Mouse (Mus musculus) ES-Bruce4 (cell line): ENCODE measurements at regions not wholly inside any gene's neighbourhood (a gene's known extent, or its start where the extent isn't known, plus 50 kb on each side); places are given as distances from the start of the nearest gene placed in this dataset.

Source experiments
- EP300 ChIP-seq: IDR thresholded peaks from 2 replicates; pipeline ENCODE4 v1.6.1; 2011; ENCODE audit warnings: low read depth, low read length; ENCODE audit not compliant: insufficient read depth
- POLR2A ChIP-seq: IDR thresholded peaks from one replicate; pipeline ENCODE4 v1.8.1; 2011; ENCODE audit warnings: low read length; ENCODE audit not compliant: insufficient read depth

DNA sequence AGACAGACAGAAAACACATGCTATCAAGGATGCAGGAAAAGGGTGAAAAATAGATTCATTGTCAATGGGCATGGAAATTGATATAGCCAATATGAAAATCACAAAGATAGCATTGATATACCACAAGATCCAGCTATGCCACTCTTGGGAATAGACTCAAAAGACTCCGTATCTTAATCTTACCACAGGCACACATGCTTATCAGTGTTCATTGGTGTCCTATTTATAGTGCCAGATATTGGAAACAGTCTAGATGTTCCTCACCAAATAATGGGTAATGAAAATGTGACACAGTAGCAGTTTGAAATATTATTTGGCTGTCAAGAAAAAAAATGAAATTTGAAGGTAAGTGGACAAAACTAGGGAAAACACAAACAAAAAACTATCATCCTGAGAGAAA is 135.0 kb upstream of the Tet2 start:
- TF ChIP-seq POLR2A (no peak), EP300 (no peak)
